Mouse (Mus musculus) heart, adult 2 months (tissue): ENCODE results near the gene Cd101.

Experiments used
- CTCF ChIP-seq: fragments of 200-600 bp; IDR thresholded peaks from 2 replicates; pipeline ENCODE4 v1.8.1; 2022; ENCODE audit warnings: antibody characterized with exemption, mild to moderate bottlenecking, moderate library complexity
- EP300 ChIP-seq: fragments of 200-500 bp; IDR thresholded peaks from 2 replicates; pipeline ENCODE4 v1.6.1; 2011; ENCODE audit warnings: low read depth, low read length, control low read depth; ENCODE audit not compliant: insufficient read depth

DNA sequence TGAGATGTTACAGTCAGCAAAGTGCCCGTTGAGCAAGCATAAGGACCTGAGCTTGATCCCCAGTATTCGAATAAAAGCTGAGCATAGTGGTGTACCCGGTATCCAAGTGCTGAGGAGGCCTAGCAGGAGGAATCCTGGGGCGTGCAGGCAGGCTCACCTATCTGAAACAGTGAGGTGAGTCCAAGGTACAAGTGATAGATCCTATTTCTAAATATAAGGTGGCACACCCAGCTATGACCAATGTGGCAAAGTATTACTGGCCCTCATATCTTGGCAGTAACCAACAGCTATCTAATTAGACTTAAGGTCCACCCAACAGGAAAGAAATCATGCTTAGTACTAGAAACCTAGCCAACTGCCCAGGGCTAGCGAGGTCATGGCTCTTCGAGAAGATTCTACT lies 6.4 kb downstream of the Cd101 start:
- TF ChIP-seq CTCF, result no peak
- no peak for TF ChIP-seq EP300
